Comparison of ENCODE assay signal across 20 mouse cellular contexts in the genomic region with DNA sequence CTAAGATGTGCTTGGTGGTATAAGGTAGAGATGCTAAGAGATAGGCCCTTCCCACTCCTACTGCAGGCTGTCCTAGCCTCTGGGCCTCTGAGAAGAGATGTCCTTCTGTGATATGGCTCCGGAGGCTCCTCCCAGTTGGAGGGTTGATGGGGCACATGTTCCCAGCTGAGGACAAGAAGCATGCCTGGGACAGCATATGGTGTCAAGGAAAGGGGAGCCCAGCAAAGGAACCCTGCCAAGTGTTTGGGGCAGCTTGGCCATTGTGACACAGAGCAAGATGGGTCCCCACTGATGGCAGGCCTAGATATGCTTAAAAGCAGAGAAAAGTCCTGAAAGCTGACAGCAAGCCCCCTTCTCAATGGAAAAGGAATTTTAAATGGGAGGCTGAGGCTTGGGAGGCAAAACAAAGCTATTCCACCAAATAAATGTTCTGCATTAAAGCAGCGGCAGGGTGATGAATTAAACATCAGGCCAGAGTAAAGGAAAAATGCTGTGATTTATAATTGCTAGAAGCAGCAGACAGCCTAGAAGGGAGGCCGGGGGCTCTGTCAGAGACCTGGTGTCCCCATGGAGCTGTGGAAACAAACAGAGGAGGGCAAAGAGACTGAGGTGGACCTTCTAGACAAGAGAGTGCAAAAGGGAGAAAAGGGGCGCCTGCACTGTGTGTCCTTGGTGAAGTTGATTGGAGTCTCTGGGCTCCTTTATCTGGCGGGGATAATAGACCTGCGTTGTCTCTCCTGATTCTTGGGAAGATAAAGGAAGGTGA.
DNase-seq lines count a peak whose midpoint lies in the region; ATAC-seq lines count a peak whose summit lies in the region.
"Had no signal": no experiment of that assay in that cellular context is flagged by ENCODE, and none has a peak within 500 bp of the region (broad histone marks: within the 10 kb centered on the region; RNA-seq: fewer than 3 reads in every experiment).

No protein-coding gene starts in this region.

- H3K27me3 ChIP-seq in hindbrain, embryonic 12.5 days: peaks cover 11% of the 10 kb centered on the region; the same call in 1 of the 2 replicates
- no peaks in the 10 kb centered on the region for H3K27me3 ChIP-seq in hindbrain, embryonic 14.5 days (ENCODE audit: control insufficient read depth, insufficient read depth, low read length)
- H3K27me3 ChIP-seq in midbrain, embryonic 13.5 days: no peaks in the 10 kb centered on the region
- H3K27me3 ChIP-seq in midbrain, embryonic 16.5 days (ENCODE audit: control insufficient read depth, insufficient read depth, low read depth, low read length): no peaks in the 10 kb centered on the region
- H3K27me3 ChIP-seq in forebrain, embryonic 15.5 days: no peaks in the 10 kb centered on the region
- no peaks in the 10 kb centered on the region for H3K27me3 ChIP-seq in neural tube, embryonic 14.5 days (ENCODE audit: control insufficient read depth, insufficient read depth, low read length)

- no peak for DNase-seq in hindbrain, embryonic 14.5 days (ENCODE audit: low spot score)
- no peak for DNase-seq in embryo, embryonic 10.5 days (ENCODE audit: low spot score)
- DNase-seq: adrenal gland, postnatal 14 days; cerebellum, adult 9-10 months; gastrocnemius, postnatal 36 days; heart, postnatal 4 days; kidney, postnatal 4 days; liver, embryonic 13.5 days; lung, adult 2 months; lung, postnatal 14 days had no signal

- peaks cover 8% of the 10 kb centered on the region; the same call in 1 of the 2 replicates for H3K4me1 ChIP-seq in hindbrain, embryonic 12.5 days
- 0 out of 2 replicates have a peak, but pooled peaks cover 8% of the 10 kb centered on the region for H3K4me1 ChIP-seq in hindbrain, embryonic 14.5 days (replicated peaks; ENCODE audit: control insufficient read depth, insufficient read depth, low read length)
- H3K4me1 ChIP-seq in midbrain, embryonic 13.5 days (replicated peaks): peaks cover 24% of the 10 kb centered on the region
- H3K4me1 ChIP-seq in midbrain, embryonic 16.5 days (ENCODE audit: control insufficient read depth, insufficient read depth, low read length): peaks cover 15% of the 10 kb centered on the region; the same call in 1 of the 2 replicates
- H3K4me1 ChIP-seq in forebrain, embryonic 15.5 days: peaks cover 19% of the 10 kb centered on the region
- no peaks in the 10 kb centered on the region for H3K4me1 ChIP-seq in neural tube, embryonic 14.5 days (ENCODE audit: control insufficient read depth, insufficient read depth, low read length)
- H3K4me1 ChIP-seq: heart, embryonic 15.5 days; kidney, embryonic 15.5 days; liver, embryonic 13.5 days had no signal

- no peak overlapping the region for H3K4me3 ChIP-seq in hindbrain, embryonic 12.5 days
- no peak overlapping the region for H3K4me3 ChIP-seq in hindbrain, embryonic 14.5 days (replicated peaks; ENCODE audit: low read length)
- H3K4me3 ChIP-seq in midbrain, embryonic 13.5 days (replicated peaks): no peak overlapping the region
- H3K4me3 ChIP-seq in midbrain, embryonic 16.5 days (ENCODE audit: low read depth, low read length): no peak overlapping the region
- H3K4me3 ChIP-seq in forebrain, embryonic 15.5 days: no peak overlapping the region
- no peak overlapping the region for H3K4me3 ChIP-seq in neural tube, embryonic 14.5 days (ENCODE audit: low read depth, low read length)
- H3K4me3 ChIP-seq: heart, embryonic 15.5 days; kidney, embryonic 15.5 days; liver, embryonic 13.5 days had no signal

- 0 out of 2 replicates have a peak overlapping the region, but pooled peaks have one; percentile 4 for H3K27ac ChIP-seq in hindbrain, embryonic 12.5 days
- no peak overlapping the region for H3K27ac ChIP-seq in hindbrain, embryonic 14.5 days
- H3K27ac ChIP-seq in midbrain, embryonic 13.5 days: 0 out of 2 replicates have a peak overlapping the region, but pooled peaks have one; percentile 44
- no peak overlapping the region for H3K27ac ChIP-seq in midbrain, embryonic 16.5 days (ENCODE audit: low read length)
- peak overlapping the region; percentile 59 for H3K27ac ChIP-seq in forebrain, embryonic 15.5 days (replicated peaks)
- H3K27ac ChIP-seq in neural tube, embryonic 14.5 days (ENCODE audit: low read depth, low read length): no peak overlapping the region; the same call in 1 of the 2 replicates
- H3K27ac ChIP-seq: heart, embryonic 15.5 days; kidney, embryonic 15.5 days; liver, embryonic 13.5 days; stomach, postnatal 0 days had no signal

- H3K4me2 ChIP-seq in hindbrain, embryonic 12.5 days (replicated peaks): no peak overlapping the region
- H3K4me2 ChIP-seq in hindbrain, embryonic 14.5 days (replicated peaks): no peak overlapping the region
- H3K4me2 ChIP-seq in midbrain, embryonic 13.5 days (replicated peaks): no peak overlapping the region
- H3K4me2 ChIP-seq in midbrain, embryonic 16.5 days (ENCODE audit: low read length): no peak overlapping the region
- H3K4me2 ChIP-seq in forebrain, embryonic 15.5 days (replicated peaks): no peak overlapping the region
- no peak overlapping the region for H3K4me2 ChIP-seq in neural tube, embryonic 14.5 days (ENCODE audit: low read depth, low read length)
- H3K4me2 ChIP-seq: heart, embryonic 15.5 days; kidney, embryonic 15.5 days; liver, embryonic 13.5 days had no signal

- no peaks in the 10 kb centered on the region for H3K36me3 ChIP-seq in hindbrain, embryonic 12.5 days
- no peaks in the 10 kb centered on the region for H3K36me3 ChIP-seq in hindbrain, embryonic 14.5 days (replicated peaks; ENCODE audit: control insufficient read depth, insufficient read depth)
- no peaks in the 10 kb centered on the region for H3K36me3 ChIP-seq in midbrain, embryonic 13.5 days
- H3K36me3 ChIP-seq in midbrain, embryonic 16.5 days (ENCODE audit: control insufficient read depth, insufficient read depth, low read length): no peaks in the 10 kb centered on the region
- no peaks in the 10 kb centered on the region for H3K36me3 ChIP-seq in forebrain, embryonic 15.5 days
- H3K36me3 ChIP-seq in neural tube, embryonic 14.5 days (ENCODE audit: control insufficient read depth, insufficient read depth, low read length): no peaks in the 10 kb centered on the region
- H3K36me3 ChIP-seq: heart, embryonic 15.5 days; kidney, embryonic 15.5 days; liver, embryonic 13.5 days had no signal

- ATAC-seq in hindbrain, embryonic 12.5 days (ENCODE audit: low FRiP score): peak; percentile 35
- no peak for ATAC-seq in hindbrain, embryonic 14.5 days (ENCODE audit: low FRiP score)
- peak; percentile 44; the same call in 1 of the 2 replicates for ATAC-seq in midbrain, embryonic 13.5 days
- no peak for ATAC-seq in midbrain, embryonic 16.5 days
- 0 out of 2 replicates have a peak, but pooled peaks have one; percentile 39 for ATAC-seq in forebrain, embryonic 15.5 days (replicated peaks)
- ATAC-seq in neural tube, embryonic 14.5 days (ENCODE audit: low read depth): peak; percentile 29; the same call in 1 of the 2 replicates
- ATAC-seq: CD4-positive, CD25-positive, alpha-beta regulatory T cell, adult 4 months; intestine, postnatal 0 days had no signal

- no peak overlapping the region for H3K9ac ChIP-seq in hindbrain, embryonic 12.5 days
- no peak overlapping the region for H3K9ac ChIP-seq in hindbrain, embryonic 14.5 days
- H3K9ac ChIP-seq in midbrain, embryonic 13.5 days (replicated peaks): no peak overlapping the region
- H3K9ac ChIP-seq in midbrain, embryonic 16.5 days (ENCODE audit: low read depth, low read length): no peak overlapping the region
- H3K9ac ChIP-seq in forebrain, embryonic 15.5 days (replicated peaks): no peak overlapping the region
- no peak overlapping the region for H3K9ac ChIP-seq in neural tube, embryonic 14.5 days (replicated peaks; ENCODE audit: low read depth, low read length)
- H3K9ac ChIP-seq: heart, embryonic 15.5 days; kidney, embryonic 15.5 days; liver, embryonic 13.5 days had no signal

- WGBS in hindbrain, embryonic 12.5 days: 52% methylated on average over 6 of the region's 6 CpGs
- WGBS in hindbrain, embryonic 14.5 days: 53% methylated on average over 6 of the region's 6 CpGs
- 55% methylated on average over 6 of the region's 6 CpGs for WGBS in midbrain, embryonic 13.5 days
- WGBS in midbrain, embryonic 16.5 days: 46% methylated on average over 6 of the region's 6 CpGs
- WGBS in forebrain, embryonic 15.5 days: 55% methylated on average over 6 of the region's 6 CpGs
- 36% methylated on average over 6 of the region's 6 CpGs for WGBS in neural tube, embryonic 14.5 days

- H3K9me3 ChIP-seq in hindbrain, embryonic 12.5 days (replicated peaks): no peaks in the 10 kb centered on the region
- no peaks in the 10 kb centered on the region for H3K9me3 ChIP-seq in hindbrain, embryonic 14.5 days (ENCODE audit: control insufficient read depth, low read length)
- H3K9me3 ChIP-seq in midbrain, embryonic 13.5 days: no peaks in the 10 kb centered on the region
- no peaks in the 10 kb centered on the region for H3K9me3 ChIP-seq in midbrain, embryonic 16.5 days (replicated peaks; ENCODE audit: control insufficient read depth, low read length, poor library complexity, severe bottlenecking)
- no peaks in the 10 kb centered on the region for H3K9me3 ChIP-seq in forebrain, embryonic 15.5 days
- H3K9me3 ChIP-seq in neural tube, embryonic 14.5 days (ENCODE audit: control insufficient read depth, low read length): no peaks in the 10 kb centered on the region
- H3K9me3 ChIP-seq: heart, embryonic 15.5 days; kidney, embryonic 15.5 days; liver, embryonic 13.5 days had no signal

Comparison
In these comparisons a context has a peak if more than half of its experiments do, and no peak if none do; other contexts are left out.
1. ATAC-seq: peak in hindbrain, embryonic 12.5 days (single experiment), midbrain, embryonic 13.5 days (single experiment), forebrain, embryonic 15.5 days (single experiment) and neural tube, embryonic 14.5 days (single experiment); none in hindbrain, embryonic 14.5 days (single experiment) and midbrain, embryonic 16.5 days (single experiment).
2. H3K27ac ChIP-seq: peak in hindbrain, embryonic 12.5 days (single experiment), midbrain, embryonic 13.5 days (single experiment) and forebrain, embryonic 15.5 days (single experiment); none in hindbrain, embryonic 14.5 days (single experiment), midbrain, embryonic 16.5 days (single experiment) and neural tube, embryonic 14.5 days (single experiment).